Mouse (Mus musculus) small intestine, adult 2 months (tissue): ENCODE results near the gene Odf3.

Experiments used
- CTCF ChIP-seq: fragments of 200-500 bp; IDR thresholded peaks from 2 replicates; pipeline ENCODE4 v1.5.1; 2012; ENCODE audit warnings: low read depth, mild to moderate bottlenecking, control low read depth, inconsistent platforms, low read length, moderate library complexity, mixed read lengths; ENCODE audit not compliant: insufficient replicate concordance, insufficient read length; ENCODE audit errors: extremely low read depth
- POLR2A ChIP-seq: fragments of 200-500 bp; IDR thresholded peaks from 2 replicates; pipeline ENCODE4 v1.6.1; 2012; ENCODE audit warnings: low read depth, mild to moderate bottlenecking, control low read depth, inconsistent platforms, low read length, moderate library complexity

- TF ChIP-seq CTCF = no peak
- TF ChIP-seq POLR2A = 0 out of 2 replicates have a peak, but pooled peaks have one; percentile 54
Measured at GRCm38 (mm10) chr7:140855860-140856784, 8.5 kb downstream of the Odf3 start, which contains the start of gene Gm45785.
